Mouse (Mus musculus) stomach, postnatal 0 days (tissue): ENCODE data around the gene Slc38a3.

Source experiments
- CTCF ChIP-seq: IDR thresholded peaks from 2 replicates; pipeline ENCODE4 v1.5.1; 2016; ENCODE audit warnings: antibody characterized with exemption, low read depth, mild to moderate bottlenecking, moderate library complexity
- EP300 ChIP-seq: optimal IDR thresholded peaks from 2 replicates; pipeline ENCODE3; 2016; ENCODE audit warnings: antibody characterized with exemption

GRCm38 (mm10) chr9:107624951-107625350 lies 44.4 kb downstream of the Slc38a3 start:
- TF ChIP-seq CTCF = no peak
- no peak for TF ChIP-seq EP300
